Mouse (Mus musculus): ENCODE results near the gene Xpr1.

GRCm38 (mm10) chr1:155289411-155289810 is 127.8 kb downstream of the Xpr1 start:
- TF ChIP-seq CTCF (IDR thresholded peaks at IDR 0.05; ENCODE audit: low read depth, low read length) = no peak
- no peak for TF ChIP-seq EP300 (IDR thresholded peaks at IDR 0.05; ENCODE audit: insufficient read depth, low read depth, low read length)

All from ES-Bruce4 (cell line).